Mouse (Mus musculus) retina, embryonic 14.5 days (tissue): ENCODE measurements around the gene Loxl4.

Experiments used
- DNase-seq: peaks from one replicate; pipeline ENCODE4 v3.0.0-alpha.2; 2015; ENCODE audit warnings: low spot score

The Loxl4 gene

GRCm38 (mm10) chr19:42566283-42567019, 46.2 kb downstream of the Loxl4 start:
- DNase-seq = no peak

- no peak for DNase-seq
Measured at GRCm38 (mm10) chr19:42563726-42564270, 48.8 kb downstream of the Loxl4 start.

- DNase-seq = no peak
Measured at GRCm38 (mm10) chr19:42562981-42563380, 49.6 kb downstream of the Loxl4 start.

GRCm38 (mm10) chr19:42561991-42562390, 50.6 kb downstream of the Loxl4 start:
- DNase-seq = no peak

- no peak for DNase-seq
Measured at GRCm38 (mm10) chr19:42558701-42559100, 53.9 kb downstream of the Loxl4 start.
